Mouse (Mus musculus): ENCODE data around the gene Utp11. TPM values are rescaled to one million over a fixed set of nuclear protein-coding genes. Genes with fewer than 3 reads are reported as not detected.

Gene Utp11
- polyA plus RNA-seq, 1 experiment from 2014 or later: 66.2 TPM

DNA sequence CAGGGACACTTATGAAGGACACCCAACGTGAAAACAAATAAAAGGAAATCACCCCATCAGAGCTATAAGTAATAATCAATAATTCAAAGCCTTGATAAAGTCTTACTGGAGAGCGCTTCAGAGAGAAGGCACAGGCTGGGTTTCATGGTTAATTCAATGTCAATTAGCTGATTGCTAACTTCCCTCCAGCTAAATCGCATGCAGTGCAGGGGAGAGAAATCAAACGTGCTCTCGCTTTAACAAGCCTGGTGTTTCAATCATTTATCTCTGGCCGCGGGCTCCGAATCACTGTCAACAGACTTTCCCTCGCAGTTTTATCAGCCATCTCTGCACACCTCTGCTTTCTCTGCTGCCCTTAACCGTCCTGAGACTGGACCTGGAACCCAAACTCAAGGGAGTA is 60.5 kb downstream of the Utp11 start:
- Histone ChIP-seq H3K9me3 (ENCODE audit: control insufficient read depth, low read length) (no peaks in the 10 kb centered on the region), H3K4me2 (no peak overlapping the region), H3K9ac (ENCODE audit: low read length) (no peak overlapping the region), H3K4me3 (ENCODE audit: low read depth, low read length) (no peak overlapping the region), H3K27me3 (ENCODE audit: control insufficient read depth, insufficient read depth, low read length) (no peaks in the 10 kb centered on the region), H3K4me1 (ENCODE audit: control insufficient read depth, insufficient read depth, low read length) (no peaks in the 10 kb centered on the region), H3K27ac (ENCODE audit: low read depth, low read length) (no peak overlapping the region), H3K36me3 (ENCODE audit: control insufficient read depth, insufficient read depth, low read length) (no peaks in the 10 kb centered on the region)
- ATAC-seq (ENCODE audit: low FRiP score) (no peak), DNase-seq (ENCODE audit: low spot score, missing footprints) (no peak)
- 75% methylated on average over 10 of the region's 10 CpGs for WGBS

DNA sequence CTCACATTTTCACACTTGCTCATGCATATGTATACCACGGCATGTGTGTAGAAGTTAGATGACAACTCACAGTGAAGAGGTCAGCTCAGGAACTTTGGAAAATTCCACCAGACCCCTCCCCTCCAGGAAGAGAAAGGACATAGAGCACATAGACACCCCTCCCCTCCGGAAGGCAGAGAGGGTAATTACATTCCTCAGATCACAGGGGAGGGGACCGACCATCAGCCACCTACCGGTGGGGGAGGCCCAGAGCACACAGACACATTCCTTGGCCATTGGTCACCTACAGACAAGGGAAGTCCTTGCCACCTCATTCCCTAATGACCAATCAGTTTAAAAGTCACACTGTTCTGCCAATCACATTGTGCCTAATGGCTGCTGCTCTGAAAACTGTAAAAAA is 61.9 kb downstream of the Utp11 start:
- Histone ChIP-seq H3K4me2 (no peak overlapping the region), H3K27me3 (ENCODE audit: control insufficient read depth, insufficient read depth, low read length) (no peaks in the 10 kb centered on the region), H3K4me3 (ENCODE audit: low read depth, low read length) (no peak overlapping the region), H3K9ac (ENCODE audit: low read length) (no peak overlapping the region), H3K9me3 (ENCODE audit: control insufficient read depth, low read length) (no peaks in the 10 kb centered on the region), H3K36me3 (ENCODE audit: control insufficient read depth, insufficient read depth, low read length) (no peaks in the 10 kb centered on the region), H3K4me1 (ENCODE audit: control insufficient read depth, insufficient read depth, low read length) (peaks cover 2% of the 10 kb centered on the region), H3K27ac (ENCODE audit: low read depth, low read length) (no peak overlapping the region)
- ATAC-seq (ENCODE audit: low FRiP score) (no peak), DNase-seq (ENCODE audit: low spot score, missing footprints) (no peak)
- 64% methylated on average over 4 of the region's 4 CpGs for WGBS

MicroRNAs within 50 kb of the gene (microRNA counts, 519-probe panel; counts per million panel counts)
- not detected for microRNA mmu-miR-697

Small RNAs within 50 kb of the gene (microRNA-seq; reads per million reads assigned to microRNA genes)
- gene Gm24721 (not detected), gene Mir697 (not detected)

Other genes starting within 250 kb of the Utp11 start
- gene 3100002H09Rik, start 82.8 kb downstream of the Utp11 start, polyA plus RNA-seq (2014; fragmentation: Nextera tagmentation; extraction: Ambion mirVana): 0.16 TPM in 1 of 2 replicates, not detected in the other
- 19.2 and 20.5 TPM in 2 replicates for gene Pou3f1, start 36.8 kb downstream of the Utp11 start, polyA plus RNA-seq (2014; fragmentation: Nextera tagmentation; extraction: Ambion mirVana)
- gene Fhl3, start 7.1 kb upstream of the Utp11 start, polyA plus RNA-seq (2014; fragmentation: Nextera tagmentation; extraction: Ambion mirVana): 3.9 and 4.5 TPM in 2 replicates
- 221 and 236 TPM in 2 replicates for gene Sf3a3, start 21.2 kb upstream of the Utp11 start, polyA plus RNA-seq (2014; fragmentation: Nextera tagmentation; extraction: Ambion mirVana)
- 24.6 and 28.2 TPM in 2 replicates for gene Inpp5b, start 48.2 kb upstream of the Utp11 start, polyA plus RNA-seq (2014; fragmentation: Nextera tagmentation; extraction: Ambion mirVana)
- 12.9 and 16.7 TPM in 2 replicates for gene Mtf1, start 108.5 kb upstream of the Utp11 start, polyA plus RNA-seq (2014; fragmentation: Nextera tagmentation; extraction: Ambion mirVana)
- gene Yrdc, start 157.1 kb upstream of the Utp11 start, polyA plus RNA-seq (2014; fragmentation: Nextera tagmentation; extraction: Ambion mirVana): 43.0 and 47.9 TPM in 2 replicates
- gene 1110065P20Rik, start 157.6 kb upstream of the Utp11 start, polyA plus RNA-seq (2014; fragmentation: Nextera tagmentation; extraction: Ambion mirVana): 52.7 and 60.0 TPM in 2 replicates
- 10.2 and 11.5 TPM in 2 replicates for gene Maneal, start 168.6 kb upstream of the Utp11 start, polyA plus RNA-seq (2014; fragmentation: Nextera tagmentation; extraction: Ambion mirVana)
- gene Epha10, start 187.3 kb upstream of the Utp11 start, polyA plus RNA-seq (2014; fragmentation: Nextera tagmentation; extraction: Ambion mirVana): 4.6 and 4.7 TPM in 2 replicates
- 3.8 and 4.3 TPM in 2 replicates for gene 9930104L06Rik, start 243.4 kb upstream of the Utp11 start, polyA plus RNA-seq (2014; fragmentation: Nextera tagmentation; extraction: Ambion mirVana)
- 244 and 248 TPM in 2 replicates for gene Cdca8, start 245.7 kb upstream of the Utp11 start, polyA plus RNA-seq (2014; fragmentation: Nextera tagmentation; extraction: Ambion mirVana)